Mouse (Mus musculus) bone marrow macrophage, adult 2 months (primary cell): ENCODE data around the gene Ninl.

Experiments
- CTCF ChIP-seq: IDR thresholded peaks from 2 replicates; pipeline ENCODE4 v1.5.1; 2012; ENCODE audit warnings: low read depth, mild to moderate bottlenecking, low read length, moderate library complexity
- POLR2A ChIP-seq: IDR thresholded peaks from 2 replicates; pipeline ENCODE4 v1.6.1; 2012; ENCODE audit warnings: mild to moderate bottlenecking, low read depth, low read length, borderline replicate concordance

- no peak for TF ChIP-seq CTCF
- no peak for TF ChIP-seq POLR2A
These were observed 1.9 kb downstream of the Ninl start for GRCm38 (mm10) chr2:151037292-151037691.
